Mouse (Mus musculus) erythroblast, embryonic 14.5 days (primary cell): ENCODE measurements around the gene Uncx. TPM values are rescaled to one million over a fixed set of nuclear protein-coding genes. Genes with fewer than 3 reads are reported as not detected.

Experiments used
- H3K27me3 ChIP-seq: 2 replicates; pipeline ENCODE4 v1.6.1; 2012; ENCODE audit warnings: inconsistent platforms; ENCODE audit not compliant: control insufficient read depth
- H3K36me3 ChIP-seq: 2 replicates; pipeline ENCODE4 v1.6.1; 2012; ENCODE audit warnings: mild to moderate bottlenecking, inconsistent platforms; ENCODE audit not compliant: control insufficient read depth
- H3K4me1 ChIP-seq: 2 replicates; pipeline ENCODE4 v1.6.1; 2012; ENCODE audit warnings: inconsistent platforms; ENCODE audit not compliant: control insufficient read depth
- H3K4me3 ChIP-seq: replicated peaks from 2 replicates; pipeline ENCODE3; 2012; ENCODE audit warnings: moderate library complexity, mild to moderate bottlenecking, inconsistent platforms
- H3K9me3 ChIP-seq: 2 replicates; pipeline ENCODE4 v1.6.1; 2012; ENCODE audit warnings: low read length, inconsistent platforms, mixed read lengths; ENCODE audit not compliant: control insufficient read depth
- GATA1 ChIP-seq: IDR thresholded peaks from 2 replicates; pipeline ENCODE4 v1.6.1; 2012; ENCODE audit warnings: low read length, inconsistent platforms, mixed read lengths
- TAL1 ChIP-seq: IDR thresholded peaks from 3 replicates; pipeline ENCODE4 v1.6.1; 2012; ENCODE audit warnings: low read length, inconsistent platforms, mixed read lengths
- polyA plus RNA-seq: library from polyadenylated mRNA; stranded (reverse); fragments of >175 nt; gene quantifications from 2 replicates; pipeline ENCODE4 v1.2.3, GENCODE M21; 2012

Uncx gene
- polyA plus RNA-seq, 1 experiment = not detected

GRCm38 (mm10) chr5:139546771-139547420 is 3.6 kb downstream of the Uncx start:
- TF ChIP-seq TAL1 (no peak), GATA1 (no peak)
- Histone ChIP-seq H3K27me3 (peaks cover 100% of the 10 kb centered on the region), H3K9me3 (peaks cover 7% of the 10 kb centered on the region; the same call in 1 of the 2 replicates), H3K36me3 (no peaks in the 10 kb centered on the region), H3K4me3 (no peak overlapping the region), H3K4me1 (no peaks in the 10 kb centered on the region; the same call in 1 of the 2 replicates)

DNA sequence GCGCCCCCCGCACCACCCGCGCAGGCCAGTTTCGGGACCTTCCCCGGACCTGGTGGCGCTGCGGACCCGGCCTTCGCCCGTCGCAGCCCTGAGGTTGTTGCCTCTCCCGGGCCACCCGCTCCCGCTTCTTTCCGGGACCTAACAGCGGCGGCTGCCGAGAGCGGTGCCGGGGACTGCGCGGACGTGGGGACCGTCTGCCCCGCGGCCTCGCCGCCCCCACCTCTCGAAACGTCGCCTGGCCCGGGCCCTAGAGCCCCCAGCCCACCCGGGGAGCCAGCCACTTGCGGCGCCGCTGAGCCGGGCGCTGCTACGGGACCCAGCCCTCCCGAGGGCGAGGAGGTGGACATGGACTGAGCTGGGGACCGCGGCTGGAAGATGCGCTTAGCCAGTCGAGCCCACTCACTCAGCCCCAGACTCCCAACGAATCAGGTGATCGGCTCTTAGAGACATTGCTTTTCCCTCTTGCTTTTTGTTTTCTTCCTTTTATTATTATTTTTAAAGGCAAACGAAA is 4.2 kb downstream of the Uncx start:
- H3K36me3 ChIP-seq = no peaks in the 10 kb centered on the region
- H3K4me1 ChIP-seq = no peaks in the 10 kb centered on the region; the same call in 1 of the 2 replicates
- TF ChIP-seq TAL1 (no peak), GATA1 (no peak)
- no peak overlapping the region for H3K4me3 ChIP-seq
- peaks cover 7% of the 10 kb centered on the region; the same call in 1 of the 2 replicates for H3K9me3 ChIP-seq
- peaks cover 100% of the 10 kb centered on the region for H3K27me3 ChIP-seq

- no peak for TF ChIP-seq GATA1
- TF ChIP-seq TAL1 = no peak
- Histone ChIP-seq H3K4me1 (no peaks in the 10 kb centered on the region), H3K4me3 (no peak overlapping the region), H3K27me3 (peaks cover 100% of the 10 kb centered on the region), H3K9me3 (peaks cover 3% of the 10 kb centered on the region; the same call in 1 of the 2 replicates), H3K36me3 (no peaks in the 10 kb centered on the region)
These were observed 10.4 kb downstream of the Uncx start for GRCm38 (mm10) chr5:139553446-139554273.

DNA sequence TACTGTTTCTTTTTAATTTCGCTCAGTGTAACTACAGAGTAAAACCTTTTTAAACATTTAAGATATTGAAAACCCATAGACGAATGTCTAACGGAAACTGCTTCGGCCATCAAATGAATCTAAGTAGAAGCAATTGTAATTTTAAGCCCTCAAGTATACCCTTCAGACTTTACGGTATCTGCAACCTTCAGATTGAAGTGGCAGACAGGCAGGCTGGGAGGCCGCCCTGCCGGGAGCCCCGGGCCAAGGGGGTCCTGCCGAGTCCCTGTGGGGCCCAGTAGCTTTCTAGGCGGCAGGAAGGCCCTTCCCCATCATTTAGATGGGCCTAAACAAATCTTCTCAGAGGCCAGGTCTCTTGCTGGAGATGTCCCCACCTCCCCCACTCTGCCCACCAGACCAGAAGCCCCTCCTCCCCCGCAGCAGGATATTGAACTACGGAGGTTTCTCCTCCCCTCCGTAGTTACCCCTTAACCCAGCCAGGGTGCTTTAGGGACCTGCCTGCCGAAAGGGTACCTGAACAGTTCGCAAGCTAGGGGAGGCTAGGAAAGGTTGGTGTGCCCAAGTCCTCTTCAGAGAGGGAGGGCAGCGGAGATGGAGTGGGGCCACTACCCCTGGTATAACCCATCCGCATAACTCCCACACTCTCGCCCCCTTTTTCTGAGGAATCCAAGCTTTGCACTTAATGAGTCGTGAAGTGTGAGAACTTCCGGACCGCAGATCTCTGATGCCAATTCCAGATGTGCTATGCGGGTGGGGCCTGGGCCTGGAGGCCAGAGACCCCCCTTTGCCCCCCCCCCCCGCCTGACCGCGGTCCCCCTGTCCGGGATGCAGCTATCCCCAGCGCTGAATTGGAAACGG is 11.4 kb downstream of the Uncx start:
- Histone ChIP-seq H3K4me1 (no peaks in the 10 kb centered on the region), H3K27me3 (peaks cover 100% of the 10 kb centered on the region)
- TF ChIP-seq GATA1 = no peak
- no peak for TF ChIP-seq TAL1

DNA sequence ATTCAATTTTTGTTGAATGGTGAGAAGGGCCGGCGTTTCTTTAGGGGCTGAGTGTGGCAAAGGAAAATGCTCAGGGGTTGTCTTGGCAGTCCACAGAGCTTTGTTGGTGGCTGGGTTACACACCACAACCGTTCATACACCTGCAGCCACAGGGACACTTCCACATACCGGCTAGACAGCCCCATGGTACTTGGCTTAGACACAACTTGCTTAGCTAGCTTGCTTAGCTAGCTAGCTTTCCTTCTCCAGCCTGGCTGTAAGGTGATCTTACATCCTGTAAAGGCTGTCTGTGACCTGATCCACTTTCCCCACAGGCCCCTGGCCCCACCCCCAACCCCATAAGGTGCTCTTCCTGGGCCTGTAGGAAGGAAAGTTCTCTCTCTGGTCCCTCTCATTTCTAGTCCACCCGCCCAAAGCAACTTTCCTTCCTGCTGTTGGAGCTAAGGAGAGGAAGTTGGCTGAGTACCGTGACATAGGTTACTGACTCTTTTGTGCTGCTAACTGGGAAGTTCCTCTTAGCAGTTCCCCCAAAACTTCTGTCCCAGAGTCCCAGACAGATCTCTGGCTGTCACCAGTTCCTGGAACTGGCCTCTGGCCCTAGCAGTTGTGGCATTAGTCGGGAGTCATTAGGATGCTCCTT is 12.3 kb downstream of the Uncx start:
- no peak overlapping the region for H3K4me3 ChIP-seq
- no peaks in the 10 kb centered on the region for H3K4me1 ChIP-seq
- H3K27me3 ChIP-seq = peaks cover 100% of the 10 kb centered on the region
- TF ChIP-seq GATA1 = no peak
- no peak for TF ChIP-seq TAL1
- H3K36me3 ChIP-seq = no peaks in the 10 kb centered on the region
- peaks cover 3% of the 10 kb centered on the region; the same call in 1 of the 2 replicates for H3K9me3 ChIP-seq

More for the DNA sequence above, 11.4 kb downstream of the Uncx start:
- Histone ChIP-seq H3K9me3 (peaks cover 3% of the 10 kb centered on the region; the same call in 1 of the 2 replicates), H3K4me3 (no peak overlapping the region), H3K36me3 (no peaks in the 10 kb centered on the region)

DNA sequence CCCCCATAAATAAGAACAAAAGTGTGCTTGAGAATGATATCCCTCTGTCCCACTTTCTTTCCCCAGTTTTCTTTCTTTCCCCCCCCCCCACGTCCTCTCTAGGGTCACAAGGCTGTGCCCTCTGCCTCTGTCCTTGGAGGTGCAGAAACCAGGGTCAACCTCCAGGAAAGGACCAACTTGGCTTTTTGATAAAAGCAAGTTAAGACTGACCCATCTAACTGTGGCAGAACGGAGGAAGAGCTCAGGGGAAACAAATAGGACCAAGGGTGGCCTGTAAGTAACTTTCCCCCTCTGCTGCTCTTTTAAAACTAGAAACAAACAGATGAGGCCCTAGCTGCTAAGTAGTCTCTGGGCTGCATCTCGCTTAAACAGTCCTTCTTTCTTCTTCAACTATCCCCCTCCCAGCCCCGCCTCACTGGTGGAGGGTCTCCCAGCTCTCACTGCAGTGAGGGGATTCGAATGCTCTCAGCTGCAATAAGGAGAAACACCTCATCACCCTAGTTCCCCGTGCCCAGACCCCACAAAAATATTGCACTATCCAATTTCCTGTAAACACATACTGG is 12.9 kb downstream of the Uncx start:
- no peak overlapping the region for H3K4me3 ChIP-seq
- H3K9me3 ChIP-seq = peaks cover 3% of the 10 kb centered on the region; the same call in 1 of the 2 replicates
- no peaks in the 10 kb centered on the region for H3K4me1 ChIP-seq
- H3K36me3 ChIP-seq = no peaks in the 10 kb centered on the region
- peaks cover 100% of the 10 kb centered on the region for H3K27me3 ChIP-seq
- TF ChIP-seq TAL1 (no peak), GATA1 (no peak)

- Histone ChIP-seq H3K9me3 (peaks cover 3% of the 10 kb centered on the region; the same call in 1 of the 2 replicates), H3K4me3 (no peak overlapping the region), H3K36me3 (no peaks in the 10 kb centered on the region), H3K27me3 (peaks cover 100% of the 10 kb centered on the region), H3K4me1 (no peaks in the 10 kb centered on the region)
- TF ChIP-seq GATA1 = no peak
- no peak for TF ChIP-seq TAL1
These were observed 13.8 kb downstream of the Uncx start for GRCm38 (mm10) chr5:139557079-139557478.
